ENCODE assay signal across 8 mouse cellular contexts in the genomic region with DNA sequence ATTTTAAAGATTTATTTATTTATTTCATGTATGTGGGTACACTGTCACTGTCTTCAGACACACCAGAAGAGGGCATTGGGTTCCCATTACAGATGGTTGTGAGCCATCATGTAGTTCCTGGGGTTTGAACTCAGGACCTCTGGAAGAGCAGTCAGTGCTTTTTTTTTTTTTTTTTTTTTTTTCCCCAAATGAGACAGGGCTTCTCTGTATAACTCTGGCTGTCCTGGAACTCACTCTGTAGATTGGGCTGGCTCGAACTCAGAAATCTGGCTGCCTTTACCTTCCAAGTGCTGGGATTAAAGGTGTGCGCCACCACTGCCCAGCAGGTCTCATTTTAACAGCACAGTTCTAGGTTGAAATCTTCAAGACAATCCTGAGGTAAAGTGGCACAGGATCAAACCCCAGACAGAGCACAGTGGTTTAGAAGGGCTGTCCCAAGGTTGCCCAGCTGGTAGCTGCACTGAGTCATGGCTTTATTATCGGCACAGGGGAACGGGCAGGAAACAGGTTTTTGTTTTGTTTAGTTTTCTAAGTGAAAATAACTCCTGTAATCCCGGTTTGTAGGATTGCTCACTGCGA. TPM values are rescaled to one million over a fixed set of nuclear protein-coding genes. Genes with fewer than 3 reads are reported as not detected.
DNase-seq lines count a peak whose midpoint lies in the region; ATAC-seq lines count a peak whose summit lies in the region.

A gene (plus strand): TSS at position 529 of the 579 bp plus-strand sequence.

- peaks cover 12% of the 10 kb centered on the region; the same call in 1 of the 2 replicates for H3K36me3 ChIP-seq in lung, embryonic 15.5 days
- H3K36me3 ChIP-seq in heart, embryonic 11.5 days (ENCODE audit: control insufficient read depth, insufficient read depth, low read length): 0 out of 2 replicates have a peak, but pooled peaks cover 3% of the 10 kb centered on the region
- peaks cover 11% of the 10 kb centered on the region for H3K36me3 ChIP-seq in neural tube, embryonic 13.5 days

- H3K9ac ChIP-seq in lung, embryonic 15.5 days: peak within 1 kb of the TSS; percentile 87
- peak within 1 kb of the TSS; percentile 92 for H3K9ac ChIP-seq in heart, embryonic 11.5 days (ENCODE audit: low read depth, low read length)
- H3K9ac ChIP-seq in neural tube, embryonic 13.5 days: peak within 1 kb of the TSS; percentile 99

- H3K4me2 ChIP-seq in lung, embryonic 15.5 days: peak within 1 kb of the TSS; percentile 77
- H3K4me2 ChIP-seq in heart, embryonic 11.5 days: peak within 1 kb of the TSS; percentile 95
- H3K4me2 ChIP-seq in neural tube, embryonic 13.5 days: peak within 1 kb of the TSS; percentile 97

- no peaks in the 10 kb centered on the region for H3K27me3 ChIP-seq in lung, embryonic 15.5 days
- no peaks in the 10 kb centered on the region for H3K27me3 ChIP-seq in heart, embryonic 11.5 days (ENCODE audit: control insufficient read depth, insufficient read depth, low read length)
- H3K27me3 ChIP-seq in neural tube, embryonic 13.5 days: no peaks in the 10 kb centered on the region

- H3K4me3 ChIP-seq in lung, embryonic 15.5 days: peak within 1 kb of the TSS; percentile 62
- H3K4me3 ChIP-seq in brown adipose tissue, adult 24 weeks (ENCODE audit: insufficient read depth, low read depth, low read length): peak within 1 kb of the TSS; percentile 87
- peak within 1 kb of the TSS; percentile 74 for H3K4me3 ChIP-seq in heart, embryonic 11.5 days (ENCODE audit: low read depth, low read length)
- H3K4me3 ChIP-seq in neural tube, embryonic 13.5 days: peak within 1 kb of the TSS; percentile 95

- peak within 1 kb of the TSS; percentile 96 for H3K27ac ChIP-seq in lung, embryonic 15.5 days
- H3K27ac ChIP-seq in brown adipose tissue, adult 24 weeks (replicated peaks; ENCODE audit: low read depth, low read length): peak within 1 kb of the TSS; percentile 95
- H3K27ac ChIP-seq in heart, embryonic 11.5 days (ENCODE audit: low read depth, low read length): peak within 1 kb of the TSS; percentile 97
- H3K27ac ChIP-seq in neural tube, embryonic 13.5 days (replicated peaks): peak within 1 kb of the TSS; percentile 98

- peaks cover 48% of the 10 kb centered on the region for H3K4me1 ChIP-seq in lung, embryonic 15.5 days
- peaks cover 11% of the 10 kb centered on the region for H3K4me1 ChIP-seq in brown adipose tissue, adult 24 weeks (ENCODE audit: control insufficient read depth, insufficient read depth, insufficient read length, low read length)
- H3K4me1 ChIP-seq in heart, embryonic 11.5 days (ENCODE audit: control insufficient read depth, insufficient read depth, low read length): peaks cover 25% of the 10 kb centered on the region
- H3K4me1 ChIP-seq in neural tube, embryonic 13.5 days (replicated peaks): peaks cover 56% of the 10 kb centered on the region

- no peak for ATAC-seq in lung, embryonic 15.5 days (ENCODE audit: borderline replicate concordance, extremely low read depth, low FRiP score, low TSS enrichment)
- ATAC-seq in heart, embryonic 11.5 days (replicated peaks; ENCODE audit: insufficient number of reproducible peaks, low FRiP score, low TSS enrichment): no peak
- ATAC-seq in neural tube, embryonic 13.5 days (ENCODE audit: low read depth): peak; percentile 12; the same call in 1 of the 2 replicates

- no peaks in the 10 kb centered on the region for H3K9me3 ChIP-seq in lung, embryonic 15.5 days
- no peaks in the 10 kb centered on the region for H3K9me3 ChIP-seq in heart, embryonic 11.5 days (replicated peaks; ENCODE audit: control insufficient read depth, low read length)
- no peaks in the 10 kb centered on the region for H3K9me3 ChIP-seq in neural tube, embryonic 13.5 days

- no peak for DNase-seq in lung, postnatal 4 days
- DNase-seq in left cerebral cortex, postnatal 14 days (ENCODE audit: low spot score in 2 of 2): no peak
- DNase-seq in embryo, embryonic 11 days: no peak
- no peak for DNase-seq in embryo, embryonic 10.5 days (ENCODE audit: low spot score)

- intact Hi-C loops in left cerebral cortex, postnatal 14 days (cut with DNase I): no loop called here

- WGBS in lung, embryonic 15.5 days: 54% methylated on average over 6 of the region's 6 CpGs
- WGBS in heart, embryonic 11.5 days (ENCODE audit: insufficient replicate concordance): 62% methylated on average over 6 of the region's 6 CpGs
- WGBS in neural tube, embryonic 13.5 days: 67% methylated on average over 6 of the region's 6 CpGs

RNA-seq across cellular contexts. Expression of the gene that starts here (rescaled TPM):
- 40.2 and 50.4 TPM in 2 replicates for polyA plus RNA-seq in lung, embryonic 15.5 days (2015; fragmentation: Nextera tagmentation; extraction: Ambion mirVana)
- polyA plus RNA-seq in brown adipose tissue, adult 24 weeks (2012; ENCODE audit: insufficient read depth, insufficient read length, missing spikeins): 2.6 and 11.8 TPM in 2 replicates
- 39.7 and 40.1 TPM in 2 replicates for polyA plus RNA-seq in heart, embryonic 11.5 days (2014; fragmentation: Nextera tagmentation; extraction: Ambion mirVana)
- 10 to 100 TPM; 27.4 to 38.5 TPM for total RNA-seq in left cerebral cortex, postnatal 14 days (2021)
- polyA plus RNA-seq in neural tube, embryonic 13.5 days (2015; fragmentation: Nextera tagmentation; extraction: Ambion mirVana): 59.9 and 60.1 TPM in 2 replicates
